Mouse (Mus musculus) v-Abl transformed pro-B cells (cell line): ENCODE results near the gene Zbed6.

Experiments used
- in situ Hi-C, 2 experiments: fragments of 400-800 bp; cut with MboI; formaldehyde crosslinking; loops; one replicate each; pipeline ENCODE4 v1.15.1; 2025; ENCODE audit not compliant: unreplicated experiment in 2 of 2

The Zbed6 gene

GRCm38 (mm10) chr1:133665713-133666112, 5.0 kb upstream of the Zbed6 start:
- in situ Hi-C loops, result loop anchor here in 1 of 2 experiments (25.0 kb wide), 1 partner anchor 1653 kb away; the partner anchor contains the start of gene Elk4

- in situ Hi-C loops, result loop anchor here (5.0 to 25.0 kb wide), 2 partner anchors 38 to 1652 kb away; partner anchors contain the start of gene Elk4 (in 1 of the 2)
Observed at GRCm38 (mm10) chr1:133664203-133664970, 3.7 kb upstream of the Zbed6 start.

GRCm38 (mm10) chr1:133663427-133663826, 2.7 kb upstream of the Zbed6 start:
- in situ Hi-C loops, result loop anchor here (5.0 to 25.0 kb wide), 2 partner anchors 39 to 1651 kb away; partner anchors contain the start of gene Elk4 (in 1 of the 2)

GRCm38 (mm10) chr1:133662941-133663340, 2.3 kb upstream of the Zbed6 start:
- in situ Hi-C loops, result loop anchor here (5.0 to 25.0 kb wide), 2 partner anchors 39 to 1651 kb away; partner anchors contain the start of gene Elk4 (in 1 of the 2)

GRCm38 (mm10) chr1:133661203-133661933, 683 bp upstream of the Zbed6 start, which contains the start of gene Gm38394:
TSS of gene Gm38394 (minus strand) at chr1:133661318.
- in situ Hi-C loops, result loop anchor here (5.0 to 25.0 kb wide), 2 partner anchors 41 to 1649 kb away; partner anchors contain the start of gene Elk4 (in 1 of the 2)

- in situ Hi-C loops, result loop anchor here in 1 of 2 experiments (5.0 to 25.0 kb wide), 2 partner anchors 38 to 1647 kb away; partner anchors contain the start of gene Elk4
Observed at GRCm38 (mm10) chr1:133658878-133659277, 1.8 kb downstream of the Zbed6 start.

GRCm38 (mm10) chr1:133656811-133657210, 3.9 kb downstream of the Zbed6 start:
- in situ Hi-C loops, result loop anchor here in 1 of 2 experiments (5.0 to 25.0 kb wide), 2 partner anchors 40 to 1645 kb away; partner anchors contain the start of gene Elk4

GRCm38 (mm10) chr1:133653033-133653432, 7.7 kb downstream of the Zbed6 start:
- in situ Hi-C loops, result loop anchor here in 1 of 2 experiments (25.0 kb wide), 1 partner anchor 1641 kb away; the partner anchor contains the start of gene Elk4

GRCm38 (mm10) chr1:133650288-133651055, 10.2 kb downstream of the Zbed6 start:
- in situ Hi-C loops, result loop anchor here in 1 of 2 experiments (25.0 kb wide), 1 partner anchor 1638 kb away; the partner anchor contains the start of gene Elk4

GRCm38 (mm10) chr1:133645652-133646051, 15.0 kb downstream of the Zbed6 start:
- in situ Hi-C loops, result no loop called here

GRCm38 (mm10) chr1:133641163-133641562, 19.5 kb downstream of the Zbed6 start:
- in situ Hi-C loops, result no loop called here

- in situ Hi-C loops, result loop anchor here in 1 of 2 experiments (10.0 kb wide), 1 partner anchor 256 kb away; no protein-coding TSS in a partner anchor
Observed at GRCm38 (mm10) chr1:133638517-133638916, 22.2 kb downstream of the Zbed6 start.

- in situ Hi-C loops, result loop anchor here (5.0 to 10.0 kb wide), 2 partner anchors 85 to 263 kb away; no protein-coding TSS in a partner anchor
Observed at GRCm38 (mm10) chr1:133632168-133632567, 28.5 kb downstream of the Zbed6 start.

- in situ Hi-C loops, result no loop called here
Observed at GRCm38 (mm10) chr1:133625052-133625451, 35.6 kb downstream of the Zbed6 start.

GRCm38 (mm10) chr1:133618311-133618710, 42.4 kb downstream of the Zbed6 start:
- in situ Hi-C loops, result loop anchor here (10.0 to 25.0 kb wide), 2 partner anchors 269 to 444 kb away; no protein-coding TSS in a partner anchor

- in situ Hi-C loops, result loop anchor here (10.0 to 25.0 kb wide), 2 partner anchors 269 to 443 kb away; no protein-coding TSS in a partner anchor
Observed at GRCm38 (mm10) chr1:133617908-133618307, 42.8 kb downstream of the Zbed6 start.

GRCm38 (mm10) chr1:133613817-133614216, 46.9 kb downstream of the Zbed6 start:
- in situ Hi-C loops, result loop anchor here (5.0 to 25.0 kb wide), 3 partner anchors 273 to 439 kb away; no protein-coding TSS in a partner anchor

- in situ Hi-C loops, result loop anchor here (5.0 to 25.0 kb wide), 3 partner anchors 276 to 437 kb away; no protein-coding TSS in a partner anchor
Observed at GRCm38 (mm10) chr1:133611436-133611835, 49.2 kb downstream of the Zbed6 start.

- in situ Hi-C loops, result loop anchor here (5.0 to 25.0 kb wide), 3 partner anchors 277 to 436 kb away; no protein-coding TSS in a partner anchor
Observed at GRCm38 (mm10) chr1:133610601-133611000, 50.1 kb downstream of the Zbed6 start.
